Mouse (Mus musculus) embryonic facial prominence, embryonic 13.5 days (tissue): ENCODE measurements around the gene Tex47. TPM values are rescaled to one million over a fixed set of nuclear protein-coding genes. Genes with fewer than 3 reads are reported as not detected.
A peak's percentile ranks its signal among the peaks of the same experiment; 100 is the strongest.

Experiments used
- ATAC-seq: fragments of 200-750 bp; cut with Nextera tagmentation; 2 replicates; pipeline ENCODE4 v1.8.0; 2017; ENCODE audit warnings: low read depth; ENCODE audit not compliant: insufficient number of reproducible peaks, insufficient read depth, low FRiP score, low TSS enrichment
- H3K27ac ChIP-seq: fragments of 300-500 bp; sonication (generic); 2 replicates; pipeline ENCODE4 v1.5.1; 2015; ENCODE audit warnings: moderate library complexity, mild to moderate bottlenecking, inconsistent platforms
- H3K27me3 ChIP-seq: fragments of 300-500 bp; sonication (generic); 2 replicates; pipeline ENCODE4 v1.6.1; 2015; ENCODE audit warnings: mild to moderate bottlenecking, inconsistent platforms
- H3K36me3 ChIP-seq: fragments of 300-500 bp; sonication (generic); 2 replicates; pipeline ENCODE4 v1.6.1; 2015; ENCODE audit warnings: mild to moderate bottlenecking, inconsistent platforms
- H3K4me1 ChIP-seq: fragments of 300-500 bp; sonication (generic); 2 replicates; pipeline ENCODE4 v1.6.1; 2015; ENCODE audit warnings: inconsistent platforms
- H3K4me2 ChIP-seq: fragments of 300-500 bp; sonication (generic); 2 replicates; pipeline ENCODE4 v1.6.1; 2015; ENCODE audit warnings: moderate library complexity, mild to moderate bottlenecking, inconsistent platforms
- H3K4me3 ChIP-seq: fragments of 300-500 bp; sonication (generic); 2 replicates; pipeline ENCODE4 v1.5.1; 2015; ENCODE audit warnings: mild to moderate bottlenecking, inconsistent platforms
- H3K9ac ChIP-seq: fragments of 300-500 bp; sonication (generic); 2 replicates; pipeline ENCODE4 v1.6.1; 2015; ENCODE audit warnings: mild to moderate bottlenecking, inconsistent platforms
- H3K9me3 ChIP-seq: fragments of 300-500 bp; sonication (generic); 2 replicates; pipeline ENCODE4 v1.6.1; 2016; ENCODE audit warnings: inconsistent platforms
- WGBS: fragments of 180-500 bp; shearing (Covaris S2); methylation state at CpG from one replicate; pipeline ENCODE4 v1.1.7; 2015; ENCODE audit warnings: mixed read lengths; 5-methylcytosine and 5-hydroxymethylcytosine counted together
- polyA plus RNA-seq: library from polyadenylated mRNA; unstranded; fragments of >200 nt; fragmentation: Nextera tagmentation; extraction: Ambion mirVana; gene quantifications from 2 replicates; pipeline ENCODE4 v1.2.1, GENCODE M21; 2015

Gene Tex47
- 0.21 TPM in 1 of 2 replicates, not detected in the other for polyA plus RNA-seq

GRCm38 (mm10) chr5:7303819-7304218 is at the start of gene Tex47:
Gene Tex47, plus strand, starts transcription at chr5:7304119.
- no peaks in the 10 kb centered on the region for H3K4me1 ChIP-seq
- no peak for ATAC-seq
- 67% methylated on average over 1 of the region's 1 CpGs for WGBS
- no peak within 1 kb of the TSS for H3K9ac ChIP-seq
- no peaks in the 10 kb centered on the region for H3K36me3 ChIP-seq
- no peak within 1 kb of the TSS for H3K4me2 ChIP-seq
- no peak within 1 kb of the TSS for H3K27ac ChIP-seq
- H3K9me3 ChIP-seq, result no peaks in the 10 kb centered on the region
- no peak within 1 kb of the TSS for H3K4me3 ChIP-seq
- no peaks in the 10 kb centered on the region for H3K27me3 ChIP-seq

- Histone ChIP-seq H3K36me3 (no peaks in the 10 kb centered on the region), H3K9ac (no peak overlapping the region), H3K27ac (no peak overlapping the region), H3K9me3 (no peaks in the 10 kb centered on the region), H3K4me2 (no peak overlapping the region), H3K4me3 (no peak overlapping the region), H3K4me1 (no peaks in the 10 kb centered on the region), H3K27me3 (no peaks in the 10 kb centered on the region)
- no peak for ATAC-seq
- 85% methylated on average over 7 of the region's 7 CpGs for WGBS
Observed at GRCm38 (mm10) chr5:7276659-7277455, 27.1 kb upstream of the Tex47 start.

GRCm38 (mm10) chr5:7284336-7284735 is 19.6 kb upstream of the Tex47 start:
- no peak overlapping the region for H3K27ac ChIP-seq
- no peaks in the 10 kb centered on the region for H3K4me1 ChIP-seq
- H3K4me3 ChIP-seq, result no peak overlapping the region
- WGBS, result 90% methylated on average over 1 of the region's 1 CpGs
- no peaks in the 10 kb centered on the region for H3K27me3 ChIP-seq
- no peak overlapping the region for H3K4me2 ChIP-seq
- H3K36me3 ChIP-seq, result no peaks in the 10 kb centered on the region
- H3K9me3 ChIP-seq, result no peaks in the 10 kb centered on the region
- H3K9ac ChIP-seq, result no peak overlapping the region
- no peak for ATAC-seq

- no peaks in the 10 kb centered on the region for H3K9me3 ChIP-seq
- ATAC-seq, result no peak
- no peak overlapping the region for H3K27ac ChIP-seq
- no peak overlapping the region for H3K4me2 ChIP-seq
- no peaks in the 10 kb centered on the region for H3K27me3 ChIP-seq
- H3K4me1 ChIP-seq, result no peaks in the 10 kb centered on the region
- H3K36me3 ChIP-seq, result no peaks in the 10 kb centered on the region
- 51% methylated on average over 1 of the region's 1 CpGs for WGBS
- H3K4me3 ChIP-seq, result no peak overlapping the region
- no peak overlapping the region for H3K9ac ChIP-seq
Observed at GRCm38 (mm10) chr5:7302969-7303368, 950 bp upstream of the Tex47 start.

- H3K4me2 ChIP-seq, result no peak overlapping the region
- H3K36me3 ChIP-seq, result no peaks in the 10 kb centered on the region
- no peak for ATAC-seq
- WGBS, result 85% methylated on average over 4 of the region's 4 CpGs
- no peak overlapping the region for H3K9ac ChIP-seq
- H3K27ac ChIP-seq, result no peak overlapping the region
- H3K4me3 ChIP-seq, result no peak overlapping the region
- no peaks in the 10 kb centered on the region for H3K9me3 ChIP-seq
- H3K27me3 ChIP-seq, result no peaks in the 10 kb centered on the region
- H3K4me1 ChIP-seq, result no peaks in the 10 kb centered on the region
Observed at GRCm38 (mm10) chr5:7325594-7325993, 21.7 kb downstream of the Tex47 start.

- WGBS, result under 1% methylated on average over 50 of the region's 50 CpGs
- Histone ChIP-seq H3K4me2 (peak within 1 kb of the TSS; percentile 97), H3K9ac (peak within 1 kb of the TSS; percentile 68), H3K27ac (no peak within 1 kb of the TSS), H3K36me3 (no peaks in the 10 kb centered on the region), H3K9me3 (no peaks in the 10 kb centered on the region), H3K4me1 (0 out of 2 replicates have a peak, but pooled peaks cover 4% of the 10 kb centered on the region), H3K27me3 (peaks cover 11% of the 10 kb centered on the region), H3K4me3 (peak within 1 kb of the TSS; percentile 60)
- ATAC-seq, result peak; percentile 76
Observed at GRCm38 (mm10) chr5:7344145-7345010, 40.5 kb downstream of the Tex47 start, which contains the start of gene Zfp804b. Gene Zfp804b, minus strand, starts transcription at chr5:7344756.

GRCm38 (mm10) chr5:7345011-7345389 is 41.1 kb downstream of the Tex47 start:
- no peak overlapping the region for H3K27ac ChIP-seq
- H3K9me3 ChIP-seq, result no peaks in the 10 kb centered on the region
- 0% methylated on average over 11 of the region's 11 CpGs for WGBS

More at GRCm38 (mm10) chr5:7345011-7345389, 41.1 kb downstream of the Tex47 start:
- ATAC-seq, result no peak
- peaks cover 11% of the 10 kb centered on the region for H3K27me3 ChIP-seq
- peak overlapping the region; percentile 68 for H3K9ac ChIP-seq
- H3K36me3 ChIP-seq, result no peaks in the 10 kb centered on the region
- 0 out of 2 replicates have a peak, but pooled peaks cover 4% of the 10 kb centered on the region for H3K4me1 ChIP-seq
- peak overlapping the region; percentile 97 for H3K4me2 ChIP-seq
- peak overlapping the region; percentile 60 for H3K4me3 ChIP-seq

Other genes with a start within 250 kb of the Tex47 start
- 0.34 and 0.48 TPM in 2 replicates for gene Zfp804b, start 40.6 kb downstream of the Tex47 start, polyA plus RNA-seq